Mouse (Mus musculus) adrenal gland, adult 10 weeks (tissue): ENCODE data around the gene Stt3a. TPM values are rescaled to one million over a fixed set of nuclear protein-coding genes. Genes with fewer than 3 reads are reported as not detected.

Experiments
- polyA plus RNA-seq: library from polyadenylated mRNA; stranded (reverse); fragments of 350-450 nt; fragmentation: Illumina TruSeq; extraction: RNeasy Lipid Tissue Mini Kit (QIAGEN cat#74804); gene quantifications from one replicate; pipeline ENCODE4 v1.2.3, GENCODE M21; 2014; ENCODE audit warnings: low read depth, low replicate concordance

The Stt3a gene
- polyA plus RNA-seq: 390 TPM

GRCm38 (mm10) chr9:36767203-36768143 lies at the start of gene Stt3a:
Gene Stt3a, minus strand, starts transcription at chr9:36767679.

DNA sequence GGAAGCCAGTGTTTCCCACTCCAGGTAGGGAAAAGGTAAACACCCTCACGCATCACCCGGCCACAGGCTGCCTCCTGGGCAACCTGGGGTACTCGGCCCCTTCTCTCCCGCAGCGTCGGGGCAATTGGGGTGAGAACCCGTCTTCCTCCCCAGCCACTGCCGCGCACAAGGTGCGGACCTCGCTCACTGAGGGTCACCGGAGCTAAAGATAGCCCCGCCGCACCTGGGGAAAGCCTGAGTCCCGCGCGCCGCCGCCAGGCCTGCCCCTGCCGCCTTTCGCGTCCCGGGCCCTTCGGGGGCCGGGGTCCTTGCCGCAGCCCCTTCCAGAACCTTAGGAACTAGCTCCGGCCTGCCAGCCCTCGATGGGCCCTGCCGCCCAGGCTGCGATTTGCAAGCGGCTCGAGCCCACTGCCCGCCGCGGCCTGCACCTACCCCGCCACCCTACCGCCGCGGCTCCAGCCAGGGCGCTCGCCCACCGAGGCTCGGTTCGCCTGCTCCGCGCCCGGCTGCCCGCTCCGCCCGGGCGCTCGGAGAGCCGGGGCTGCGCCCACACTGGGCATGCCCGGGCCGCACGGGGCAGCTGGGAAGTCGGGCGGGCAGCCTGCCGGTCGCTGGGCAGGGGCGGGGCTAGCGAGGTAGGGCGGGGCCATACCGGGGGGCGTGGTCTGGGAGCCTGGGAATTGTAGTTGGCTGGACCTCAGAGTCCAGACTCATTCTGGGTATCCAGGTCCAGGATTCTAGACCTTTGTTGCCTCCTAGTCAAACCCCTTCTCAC lies 29.5 kb upstream of the Stt3a start, which contains the start of gene Ei24:
Ei24 (minus strand) TSS at position 613 of the 775 bp plus-strand sequence.

GRCm38 (mm10) chr9:36727034-36727755 lies 40.3 kb downstream of the Stt3a start, which contains the start of gene Chek1:
Gene Chek1, minus strand, starts transcription at chr9:36727065.

DNA sequence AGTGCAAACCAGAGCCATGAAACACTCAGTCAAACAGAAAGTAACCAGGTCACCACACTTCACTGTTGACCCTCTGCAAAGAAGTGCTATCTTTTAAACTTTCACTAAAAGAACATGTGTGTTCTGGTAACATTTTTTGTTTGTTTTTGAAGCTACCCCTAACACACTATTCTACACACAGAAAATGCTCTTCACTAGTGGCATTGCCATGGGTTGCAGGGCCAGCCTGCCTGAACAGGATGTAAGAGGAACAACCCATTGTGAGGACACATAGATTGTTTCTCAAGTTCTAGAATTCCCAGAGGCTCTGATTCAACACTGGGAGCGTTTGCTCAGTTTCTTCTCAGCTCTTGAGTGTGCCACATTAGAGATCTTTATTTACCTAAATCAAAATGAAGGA lies 74.6 kb downstream of the Stt3a start, which contains the start of gene Acrv1:
Acrv1 (plus strand) TSS at position 301 of the 400 bp plus-strand sequence.

Other genes with a start within 250 kb of the Stt3a start
- gene Gm5615, start 225.7 kb downstream of the Stt3a start, polyA plus RNA-seq: not detected
- gene Gm17689, start 185.0 kb downstream of the Stt3a start, polyA plus RNA-seq: not detected
- not detected for gene A630095E13Rik, start 124.3 kb downstream of the Stt3a start, polyA plus RNA-seq
- gene Acrv1, start 74.5 kb downstream of the Stt3a start, polyA plus RNA-seq: not detected
- gene Chek1, start 40.6 kb downstream of the Stt3a start, polyA plus RNA-seq: 9.1 TPM
- 245 TPM for gene Ei24, start 29.7 kb upstream of the Stt3a start, polyA plus RNA-seq
- gene Fez1, start 54.2 kb upstream of the Stt3a start, polyA plus RNA-seq: 5.1 TPM